Mouse (Mus musculus): ENCODE data around the gene 2300002M23Rik. TPM values are rescaled to one million over a fixed set of nuclear protein-coding genes. Genes with fewer than 3 reads are reported as not detected.

The 2300002M23Rik gene
- polyA plus RNA-seq (2014; fragmentation: Illumina TruSeq; extraction: RNeasy Lipid Tissue Mini Kit (QIAGEN cat#74804); ENCODE audit: insufficient read depth, low read depth, low replicate concordance), result not detected

GRCm38 (mm10) chr17:35567150-35567549 lies at the start of gene 2300002M23Rik:
2300002M23Rik (plus strand) TSS chr17:35567450.

GRCm38 (mm10) chr17:35532901-35533300 lies 34.3 kb upstream of the 2300002M23Rik start, which contains the start of gene Psors1c2:
Psors1c2 (plus strand) TSS chr17:35533201.

GRCm38 (mm10) chr17:35551881-35552414 lies 15.3 kb upstream of the 2300002M23Rik start, which contains the start of gene Cdsn:
Cdsn (plus strand) TSS chr17:35552128.

GRCm38 (mm10) chr17:35601249-35601648 lies 34.0 kb downstream of the 2300002M23Rik start, which contains the start of gene Sfta2:
Sfta2 (plus strand) TSS chr17:35601549.

Other genes starting within 250 kb of the 2300002M23Rik start
- 0.72 TPM for gene H2-Q1, start 247.0 kb upstream of the 2300002M23Rik start, polyA plus RNA-seq (2014; fragmentation: Illumina TruSeq; extraction: RNeasy Lipid Tissue Mini Kit (QIAGEN cat#74804); ENCODE audit: insufficient read depth, low read depth, low replicate concordance)
- 8.2 TPM for gene H2-Q2, start 225.2 kb upstream of the 2300002M23Rik start, polyA plus RNA-seq (2014; fragmentation: Illumina TruSeq; extraction: RNeasy Lipid Tissue Mini Kit (QIAGEN cat#74804); ENCODE audit: insufficient read depth, low read depth, low replicate concordance)
- gene H2-Q4, start 187.8 kb upstream of the 2300002M23Rik start, polyA plus RNA-seq (2014; fragmentation: Illumina TruSeq; extraction: RNeasy Lipid Tissue Mini Kit (QIAGEN cat#74804); ENCODE audit: insufficient read depth, low read depth, low replicate concordance), result 102 TPM
- 56.1 TPM for gene H2-Q6, start 142.6 kb upstream of the 2300002M23Rik start, polyA plus RNA-seq (2014; fragmentation: Illumina TruSeq; extraction: RNeasy Lipid Tissue Mini Kit (QIAGEN cat#74804); ENCODE audit: insufficient read depth, low read depth, low replicate concordance)
- gene H2-Q7, start 128.3 kb upstream of the 2300002M23Rik start, polyA plus RNA-seq (2014; fragmentation: Illumina TruSeq; extraction: RNeasy Lipid Tissue Mini Kit (QIAGEN cat#74804); ENCODE audit: insufficient read depth, low read depth, low replicate concordance), result 95.6 TPM
- 7.1 TPM for gene H2-Q10, start 97.4 kb upstream of the 2300002M23Rik start, polyA plus RNA-seq (2014; fragmentation: Illumina TruSeq; extraction: RNeasy Lipid Tissue Mini Kit (QIAGEN cat#74804); ENCODE audit: insufficient read depth, low read depth, low replicate concordance)
- gene Pou5f1, start 61.4 kb upstream of the 2300002M23Rik start, polyA plus RNA-seq (2014; fragmentation: Illumina TruSeq; extraction: RNeasy Lipid Tissue Mini Kit (QIAGEN cat#74804); ENCODE audit: insufficient read depth, low read depth, low replicate concordance), result not detected
- gene Tcf19, start 50.6 kb upstream of the 2300002M23Rik start, polyA plus RNA-seq (2014; fragmentation: Illumina TruSeq; extraction: RNeasy Lipid Tissue Mini Kit (QIAGEN cat#74804); ENCODE audit: insufficient read depth, low read depth, low replicate concordance), result 4.4 TPM
- 4.7 TPM for gene Cchcr1, start 50.4 kb upstream of the 2300002M23Rik start, polyA plus RNA-seq (2014; fragmentation: Illumina TruSeq; extraction: RNeasy Lipid Tissue Mini Kit (QIAGEN cat#74804); ENCODE audit: insufficient read depth, low read depth, low replicate concordance)
- not detected for gene Psors1c2, start 34.2 kb upstream of the 2300002M23Rik start, polyA plus RNA-seq (2014; fragmentation: Illumina TruSeq; extraction: RNeasy Lipid Tissue Mini Kit (QIAGEN cat#74804); ENCODE audit: insufficient read depth, low read depth, low replicate concordance)
- 0.30 TPM for gene Cdsn, start 15.3 kb upstream of the 2300002M23Rik start, polyA plus RNA-seq (2014; fragmentation: Illumina TruSeq; extraction: RNeasy Lipid Tissue Mini Kit (QIAGEN cat#74804); ENCODE audit: insufficient read depth, low read depth, low replicate concordance)
- 250 TPM for gene Sfta2, start 34.1 kb downstream of the 2300002M23Rik start, polyA plus RNA-seq (2014; fragmentation: Illumina TruSeq; extraction: RNeasy Lipid Tissue Mini Kit (QIAGEN cat#74804); ENCODE audit: insufficient read depth, low read depth, low replicate concordance)
- not detected for gene Gm9573, start 59.2 kb downstream of the 2300002M23Rik start, polyA plus RNA-seq (2014; fragmentation: Illumina TruSeq; extraction: RNeasy Lipid Tissue Mini Kit (QIAGEN cat#74804); ENCODE audit: insufficient read depth, low read depth, low replicate concordance)
- 0.20 TPM for gene Mucl3, start 76.2 kb downstream of the 2300002M23Rik start, polyA plus RNA-seq (2014; fragmentation: Illumina TruSeq; extraction: RNeasy Lipid Tissue Mini Kit (QIAGEN cat#74804); ENCODE audit: insufficient read depth, low read depth, low replicate concordance)
- 8.7 TPM for gene Vars2, start 100.1 kb downstream of the 2300002M23Rik start, polyA plus RNA-seq (2014; fragmentation: Illumina TruSeq; extraction: RNeasy Lipid Tissue Mini Kit (QIAGEN cat#74804); ENCODE audit: insufficient read depth, low read depth, low replicate concordance)
- gene Gtf2h4, start 106.3 kb downstream of the 2300002M23Rik start, polyA plus RNA-seq (2014; fragmentation: Illumina TruSeq; extraction: RNeasy Lipid Tissue Mini Kit (QIAGEN cat#74804); ENCODE audit: insufficient read depth, low read depth, low replicate concordance), result 16.5 TPM
- 18.8 TPM for gene Ddr1, start 137.2 kb downstream of the 2300002M23Rik start, polyA plus RNA-seq (2014; fragmentation: Illumina TruSeq; extraction: RNeasy Lipid Tissue Mini Kit (QIAGEN cat#74804); ENCODE audit: insufficient read depth, low read depth, low replicate concordance)

Data from lung, adult 10 weeks (tissue).